Mouse (Mus musculus): Measurements from ENCODE around the gene Endou.

Endou gene

DNA sequence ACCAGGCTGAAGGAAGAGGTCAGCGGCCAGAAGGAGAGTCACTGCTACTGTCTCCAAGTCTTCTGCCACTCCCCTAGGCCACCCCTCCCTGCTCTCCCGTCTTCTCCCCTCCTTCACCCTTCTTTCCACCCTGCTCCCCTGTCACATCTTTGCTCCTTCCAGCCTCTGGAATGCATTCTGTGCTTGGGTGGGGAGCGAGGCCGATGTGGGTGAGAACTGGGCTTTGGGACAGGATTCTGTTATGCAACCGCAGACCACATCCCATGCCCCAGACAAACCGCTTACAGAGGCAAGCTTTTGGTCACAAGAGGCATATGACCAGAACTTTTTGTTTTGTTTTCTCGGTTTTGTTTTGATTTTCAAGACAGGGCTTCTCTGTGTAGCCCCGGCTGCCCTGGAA is 4.1 kb downstream of the Endou start:
- no peak for DNase-seq (ENCODE audit: low spot score)

DNA sequence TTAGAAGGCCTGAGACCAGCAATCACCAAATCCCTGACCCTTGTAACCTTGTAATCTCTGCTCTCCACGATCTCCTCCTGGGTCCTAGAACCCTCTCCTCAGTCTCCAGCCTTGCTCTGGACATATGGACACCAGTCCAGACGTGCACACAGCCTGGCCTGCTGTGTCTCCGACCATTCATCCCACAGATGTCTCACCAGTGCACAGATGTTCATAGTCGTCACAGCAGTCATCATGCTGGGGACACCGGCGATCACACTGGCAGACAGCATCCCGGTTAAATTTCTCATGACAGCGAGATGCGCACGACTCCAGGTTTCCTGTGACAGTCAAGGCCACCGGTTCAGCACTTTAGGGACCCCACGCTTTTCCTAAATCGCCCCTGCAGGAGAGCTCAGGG is 4.8 kb downstream of the Endou start:
- no peak for DNase-seq (ENCODE audit: low spot score)

DNA sequence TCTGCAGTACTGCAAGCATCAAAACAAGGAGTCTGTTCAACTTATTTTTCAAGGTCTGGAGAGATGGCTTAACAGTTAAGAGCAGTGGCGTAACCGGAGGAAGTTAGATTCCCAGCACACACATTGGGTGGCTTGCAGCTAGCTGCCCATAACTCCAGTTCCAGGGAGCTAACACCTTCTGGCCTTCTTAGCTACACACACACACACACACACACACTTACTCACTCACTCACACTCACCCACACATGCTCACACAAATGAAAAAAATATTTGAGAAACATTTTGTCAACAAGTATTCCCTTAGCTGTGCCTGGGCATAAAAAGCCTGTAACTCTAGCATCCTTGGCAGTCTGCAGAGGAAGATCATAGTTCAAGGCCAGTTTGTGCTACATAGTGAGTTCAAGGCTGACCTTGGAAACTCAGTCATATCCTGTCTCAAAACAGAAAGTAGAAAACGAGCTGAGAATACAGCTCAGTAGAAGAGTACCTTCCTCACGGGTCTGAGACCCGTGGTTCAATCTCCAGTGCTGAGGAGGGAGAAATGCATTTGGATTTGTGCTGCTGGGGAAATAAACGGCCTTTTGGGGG is 5.8 kb downstream of the Endou start:
- no peak for DNase-seq (ENCODE audit: low spot score)

DNA sequence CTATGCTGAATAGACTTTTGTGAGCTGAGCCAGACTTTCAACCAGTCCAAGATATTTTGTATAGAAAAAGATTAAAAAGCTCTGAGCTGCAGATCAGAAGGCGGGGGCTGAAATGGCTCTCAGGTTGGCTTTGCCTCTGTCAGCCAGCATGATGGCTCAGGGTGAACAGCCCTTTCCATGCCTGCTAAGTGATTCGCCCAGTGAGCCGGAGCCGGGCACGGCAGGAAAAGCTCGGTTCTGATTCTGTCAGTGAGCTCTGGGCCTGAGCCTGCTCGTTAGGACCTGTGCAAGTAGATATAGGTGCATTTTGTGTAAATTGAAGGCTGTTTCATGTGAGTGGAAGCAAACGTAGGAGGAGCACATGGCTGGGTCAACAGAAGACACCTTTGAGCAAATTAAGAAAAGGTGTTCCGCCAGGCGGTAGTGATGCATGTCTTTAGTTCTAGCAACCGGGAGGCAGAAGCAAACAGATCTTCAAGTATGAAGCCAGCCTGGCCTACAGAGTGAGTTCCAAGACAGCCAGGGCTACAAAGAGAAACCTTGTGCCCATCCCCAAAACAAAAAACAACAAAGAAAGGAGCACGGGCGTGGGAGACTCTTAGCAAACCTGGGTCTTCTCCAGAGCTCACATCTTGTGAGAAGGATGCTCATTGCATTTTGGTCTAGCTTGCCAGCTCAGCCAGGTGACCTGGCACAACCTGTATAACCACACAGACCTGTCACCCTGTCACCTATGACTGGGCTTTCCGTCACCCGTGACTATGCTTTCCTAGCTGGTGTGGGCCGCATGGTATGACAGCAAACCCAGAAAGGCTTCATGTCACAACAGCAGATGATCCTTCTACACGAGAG is 6.6 kb downstream of the Endou start:
- DNase-seq (ENCODE audit: low spot score): no peak

DNA sequence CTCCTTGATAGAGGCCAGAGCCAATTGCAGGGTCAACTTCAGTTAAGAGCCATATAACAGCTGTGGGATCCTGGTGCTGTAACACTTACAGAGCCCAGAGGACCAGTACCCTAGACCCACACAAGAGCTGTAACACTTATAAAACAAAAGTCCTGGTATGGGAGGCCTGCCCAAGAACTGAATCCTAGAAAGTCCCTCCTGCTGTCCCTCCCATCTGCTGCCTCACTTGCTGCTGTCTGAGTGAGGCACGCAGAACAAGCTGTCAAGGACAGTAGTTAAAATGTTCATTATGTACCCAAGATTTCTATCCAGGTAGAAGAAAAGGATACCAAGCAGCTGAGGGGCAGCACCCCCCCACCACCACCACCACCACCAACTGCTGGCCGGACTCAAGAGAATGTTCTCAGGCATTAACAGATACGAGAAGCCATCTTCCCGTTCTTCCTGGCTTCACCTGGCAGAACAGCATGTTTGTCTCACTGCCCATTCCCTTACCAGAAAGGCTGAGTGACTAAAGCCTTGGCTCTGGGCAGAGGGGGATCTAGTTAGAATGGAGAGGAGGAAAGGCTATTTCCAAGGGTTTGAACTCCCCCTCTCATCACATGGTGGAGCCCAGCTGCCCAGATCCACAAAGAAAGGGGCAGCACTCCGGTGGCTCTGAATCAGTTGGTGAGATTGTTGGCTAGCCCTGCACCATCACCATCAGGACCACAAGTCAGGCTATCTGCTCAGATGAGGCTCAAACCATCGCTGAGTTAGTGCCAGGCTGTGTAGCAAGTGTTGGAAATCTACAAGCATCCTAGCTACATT is 7.4 kb downstream of the Endou start:
- DNase-seq (ENCODE audit: low spot score): no peak

DNA sequence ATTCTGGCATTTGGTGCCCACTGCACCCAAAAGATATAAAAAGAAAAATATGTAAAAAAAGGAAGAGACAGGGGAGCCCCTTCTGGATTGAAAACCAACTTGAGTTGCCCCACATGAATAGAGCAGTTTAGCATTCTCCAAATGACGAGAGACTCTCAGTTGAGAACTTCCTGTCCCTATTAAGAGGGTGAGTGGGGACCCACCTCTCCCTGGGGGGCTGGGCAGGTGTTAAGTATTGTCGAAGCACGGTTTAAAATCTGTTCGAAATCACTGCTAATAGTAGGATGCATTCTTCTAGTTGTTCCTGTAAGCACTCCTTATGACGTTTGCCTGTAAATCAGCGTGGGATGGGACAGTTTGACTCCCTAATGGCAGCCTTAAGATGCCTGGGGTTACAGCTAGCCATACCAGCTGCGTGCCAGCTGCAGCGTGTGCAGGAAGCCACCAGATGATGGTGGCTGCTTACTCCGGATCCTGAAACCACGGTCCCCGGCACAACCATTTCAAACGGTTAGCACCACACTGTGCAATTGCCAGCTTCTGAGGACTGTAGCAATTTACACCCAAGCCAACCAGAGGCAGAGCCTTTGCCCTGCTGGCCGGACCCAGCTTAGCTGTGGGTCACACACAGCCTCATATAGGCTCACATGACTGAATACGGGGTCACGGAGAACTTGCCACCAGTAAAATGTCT is 10.0 kb downstream of the Endou start:
- no peak for DNase-seq (ENCODE audit: low spot score)

DNA sequence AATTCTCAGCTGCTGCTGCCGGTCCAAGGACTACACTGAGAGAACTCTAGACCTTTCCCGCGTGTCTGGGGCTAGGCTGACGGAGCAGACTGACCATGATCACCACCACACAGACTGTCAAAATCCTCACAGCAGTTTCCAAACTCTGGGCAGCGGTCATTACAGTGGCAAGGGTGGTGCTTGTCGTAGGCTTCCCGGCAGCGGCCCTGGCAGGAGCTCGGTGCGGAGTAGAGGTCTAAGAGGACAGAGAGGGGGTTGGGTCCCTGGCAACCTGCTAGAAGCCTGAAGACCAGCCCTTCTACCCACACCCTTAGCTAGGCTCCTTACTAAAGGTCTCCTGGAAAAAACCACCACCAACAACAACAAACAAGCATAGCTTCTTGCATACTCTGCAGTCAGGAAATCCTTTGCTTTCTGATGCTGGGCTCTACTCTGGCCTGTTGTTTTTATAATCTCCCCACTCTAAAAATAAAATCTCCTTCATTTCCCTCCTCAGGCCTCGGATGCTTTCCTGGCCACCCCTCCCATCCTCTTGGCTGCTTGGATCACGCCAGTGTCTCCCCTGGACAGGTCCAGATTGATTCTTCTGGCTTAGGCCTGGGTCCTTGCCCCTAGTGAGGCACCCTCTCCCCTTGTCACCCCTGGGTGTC is 11.0 kb downstream of the Endou start:
- DNase-seq (ENCODE audit: low spot score): no peak

DNA sequence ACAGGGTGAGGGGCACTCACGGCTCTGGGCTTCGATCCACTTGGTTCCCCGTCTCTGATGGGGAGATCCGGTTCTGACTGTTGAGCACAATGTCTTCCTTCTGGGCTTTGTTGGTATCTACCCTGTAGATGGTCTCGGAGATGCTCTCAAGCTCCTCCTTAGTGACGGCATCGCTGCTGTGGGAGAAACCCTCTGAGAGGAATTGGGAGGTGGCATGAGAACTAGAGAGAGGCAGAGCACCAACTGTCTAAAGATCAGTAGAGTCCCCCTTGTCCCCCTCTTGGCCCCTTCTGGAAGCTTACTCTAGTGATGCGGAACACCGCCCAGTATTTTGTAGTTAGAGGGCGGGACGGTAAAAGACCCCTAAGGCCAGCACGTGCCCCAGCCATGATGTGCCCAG is 11.6 kb downstream of the Endou start:
- DNase-seq (ENCODE audit: low spot score): no peak

DNA sequence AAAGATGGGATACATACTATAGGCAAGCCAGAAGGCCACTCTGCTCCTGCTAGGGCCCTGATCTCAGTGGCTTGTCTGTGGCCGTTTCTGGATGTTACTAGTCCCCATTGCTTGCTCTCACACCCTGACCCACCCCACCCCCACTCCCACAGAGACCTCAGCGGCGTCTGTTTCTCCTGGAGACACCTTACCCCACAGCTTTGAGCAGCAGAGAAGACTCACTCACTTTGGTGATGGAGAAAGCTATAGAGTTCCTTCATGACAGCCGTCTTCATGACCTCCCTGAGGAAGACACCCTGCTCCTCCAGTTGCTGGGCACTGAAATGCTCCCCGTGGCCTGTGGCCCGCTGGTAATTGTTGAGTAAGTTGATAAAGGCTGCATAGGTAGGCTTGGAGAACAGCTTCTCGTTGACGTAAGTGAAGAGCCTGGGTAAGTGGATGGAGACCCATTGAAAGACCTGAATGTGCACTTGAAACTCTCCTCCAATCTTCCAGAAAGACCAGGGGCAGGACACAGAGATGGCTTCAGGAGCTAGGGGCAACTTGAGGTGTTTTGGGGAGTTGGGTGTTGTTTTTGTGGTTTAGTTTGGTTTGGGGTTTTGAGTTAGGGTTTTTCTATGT is 12.5 kb downstream of the Endou start:
- no peak for DNase-seq (ENCODE audit: low spot score)

DNA sequence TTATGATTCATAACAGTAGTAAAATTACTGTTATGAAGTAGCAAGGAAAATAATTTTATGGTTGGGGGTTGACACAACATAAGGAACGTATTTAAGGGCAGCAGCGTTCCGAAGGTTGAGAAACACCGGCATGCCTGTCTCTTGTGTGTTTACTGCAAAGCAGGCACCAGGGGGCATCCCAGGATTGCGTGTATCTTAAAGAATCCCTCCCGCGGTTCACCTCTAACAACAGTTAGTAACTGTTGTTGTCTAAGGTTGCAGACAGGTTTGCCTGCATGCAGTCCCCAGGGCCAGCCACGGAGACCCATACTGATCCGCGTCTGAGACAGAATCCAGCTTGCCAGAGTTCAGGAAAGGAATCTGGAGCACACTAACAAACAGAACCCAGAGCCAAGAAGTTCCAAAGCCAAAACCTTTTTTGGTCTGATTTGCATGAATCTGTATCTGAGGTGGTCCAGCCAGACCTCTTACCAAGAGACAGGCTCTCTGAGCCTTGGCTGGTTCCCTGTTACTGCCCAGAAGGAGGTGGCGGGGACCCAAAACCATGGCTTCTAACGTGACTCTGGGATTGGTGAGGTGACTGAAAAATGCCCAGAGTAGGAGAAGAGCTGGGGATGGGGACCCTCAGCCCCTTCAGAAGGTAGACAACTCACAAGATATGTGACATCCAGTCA is 13.1 kb downstream of the Endou start:
- peak; percentile 47 for DNase-seq (ENCODE audit: low spot score)

DNA sequence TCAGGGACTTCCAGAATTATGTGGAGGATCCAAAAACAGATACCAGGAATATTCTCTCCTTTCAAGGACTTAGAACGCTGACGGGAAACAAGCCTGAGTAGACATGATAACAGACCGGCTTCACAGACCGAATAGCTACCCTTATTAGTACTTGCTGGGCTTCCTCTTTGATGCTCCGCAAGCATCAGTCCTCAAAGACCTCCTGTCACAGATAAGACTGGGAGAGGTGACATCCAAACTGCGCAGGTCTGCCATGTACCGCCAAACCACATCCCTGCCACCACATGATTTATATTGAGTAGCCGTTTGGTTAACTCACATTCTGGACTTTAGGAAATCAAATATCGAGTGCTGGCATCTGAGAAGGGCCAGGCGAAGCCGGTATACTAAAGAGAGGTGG is 14.4 kb downstream of the Endou start:
- no peak for DNase-seq (ENCODE audit: low spot score)

DNA sequence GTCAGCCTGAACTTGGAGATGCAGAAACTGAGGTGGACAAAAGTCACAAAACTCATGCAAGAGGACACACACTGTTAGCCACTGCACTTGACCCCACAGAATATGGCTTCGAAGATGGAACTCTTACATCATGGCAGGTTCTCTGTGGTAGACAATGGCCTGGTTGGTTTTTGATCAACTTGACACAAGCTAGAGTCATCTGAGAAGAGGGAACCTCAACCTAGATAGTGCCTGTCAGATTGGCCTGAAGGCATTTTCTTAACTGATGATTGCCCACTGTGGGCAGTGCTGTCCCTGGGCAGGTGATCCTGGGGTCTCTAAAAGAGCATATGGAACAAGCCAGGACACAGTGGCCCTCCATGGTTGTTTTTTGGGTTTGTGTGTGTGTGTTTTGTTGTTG is 15.4 kb downstream of the Endou start:
- DNase-seq (ENCODE audit: low spot score): no peak

DNA sequence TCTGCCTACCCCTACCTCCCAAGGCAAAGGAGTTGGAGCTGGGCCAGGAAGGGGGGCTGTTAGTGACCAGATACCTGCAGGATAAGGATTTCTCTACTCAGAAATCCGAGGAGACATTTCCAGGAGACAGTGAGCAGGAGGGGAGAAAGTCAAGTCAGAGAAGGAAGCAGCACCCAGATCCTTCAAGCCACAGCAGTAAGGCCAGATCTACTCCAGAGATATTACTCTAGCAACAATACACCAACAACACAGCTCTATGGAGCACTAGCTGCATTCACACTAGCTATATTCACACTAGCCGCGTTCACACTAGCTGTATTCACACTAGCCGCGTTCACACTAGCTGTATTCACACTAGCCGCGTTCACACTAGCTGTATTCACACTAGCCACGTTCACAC is 16.1 kb downstream of the Endou start:
- no peak for DNase-seq (ENCODE audit: low spot score)

DNA sequence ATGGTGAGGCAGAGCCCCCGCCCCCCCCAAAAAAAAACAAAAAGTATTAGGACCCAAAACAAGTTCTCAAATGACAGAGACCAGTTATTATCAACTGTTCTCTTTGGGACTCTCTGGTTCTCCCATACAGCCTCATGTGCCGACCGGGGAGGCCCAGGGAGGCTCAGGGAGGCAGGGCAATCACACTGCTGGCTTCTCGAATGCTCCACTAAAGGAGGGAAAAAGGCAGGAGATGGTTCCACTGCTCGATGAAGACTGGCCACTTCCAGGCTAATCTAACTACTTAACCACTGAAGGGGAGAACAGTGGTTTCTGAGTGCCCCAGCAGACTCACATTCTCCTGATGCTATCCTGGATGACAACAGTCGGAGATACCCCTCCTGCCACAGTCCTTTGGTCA is 18.6 kb downstream of the Endou start:
- DNase-seq (ENCODE audit: low spot score): no peak

DNA sequence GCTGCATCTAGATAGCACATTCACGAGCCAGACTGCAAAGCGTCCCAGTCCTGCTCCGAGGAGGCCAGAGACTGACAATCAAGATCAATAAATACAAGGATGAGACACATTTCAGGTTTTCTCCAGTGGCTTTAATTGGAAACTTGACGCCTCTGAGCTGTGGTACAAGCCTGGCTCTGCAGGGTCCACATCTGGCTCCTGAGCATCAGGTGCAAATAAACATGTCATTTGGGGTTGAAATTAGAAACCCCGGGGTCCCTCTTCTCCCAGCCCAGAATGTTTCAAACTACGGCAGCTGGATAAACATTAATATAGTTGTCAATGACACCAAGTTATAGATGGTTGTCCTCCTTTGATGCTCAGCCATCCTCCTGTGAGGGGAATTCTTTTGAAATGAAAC is 20.2 kb downstream of the Endou start:
- no peak for DNase-seq (ENCODE audit: low spot score)

DNA sequence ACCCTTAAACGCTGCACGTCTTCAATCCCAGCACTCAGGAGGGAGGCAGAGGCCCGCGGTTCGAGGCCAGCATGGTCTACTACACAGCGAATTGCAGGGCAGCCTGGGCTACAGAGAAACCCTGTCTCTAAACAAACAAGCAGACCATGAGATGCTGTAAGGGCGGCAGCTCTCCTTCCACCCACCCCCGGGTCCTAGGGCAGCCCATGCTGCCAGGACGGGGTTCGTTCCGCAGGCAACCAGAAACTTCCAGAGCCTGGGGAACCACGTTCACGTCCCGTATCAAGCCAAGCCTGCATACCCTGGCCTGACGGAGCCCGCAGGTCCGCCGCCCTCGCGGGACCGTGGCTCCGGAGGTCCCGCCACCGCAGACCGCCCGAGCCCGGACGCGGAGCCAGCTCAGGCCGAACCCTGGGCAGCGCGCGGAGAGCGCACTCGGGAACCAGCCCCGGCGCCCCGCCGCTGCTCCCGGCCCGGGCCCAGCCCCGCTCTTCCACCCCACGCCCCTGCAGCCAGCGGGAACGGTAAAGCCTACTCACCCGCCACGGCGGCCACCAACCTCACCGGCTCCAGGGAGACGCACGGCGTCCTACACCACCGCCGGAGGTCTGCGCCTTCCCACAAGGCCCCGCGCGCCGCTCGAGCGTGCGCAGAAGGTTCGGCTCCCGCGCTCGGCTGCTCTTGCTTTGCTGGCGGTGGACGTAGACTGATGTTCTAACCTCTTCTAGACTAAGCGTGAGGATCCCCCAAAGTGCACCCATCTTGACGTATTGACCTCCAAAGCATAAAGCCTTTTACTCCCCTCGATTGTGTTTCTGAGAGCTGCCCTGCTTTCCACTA is 25.7 kb downstream of the Endou start, which contains the start of gene Rpap3:
Gene Rpap3, minus strand, starts transcription at position 615 of the 840 bp plus-strand sequence.
- DNase-seq (ENCODE audit: low spot score): peak; percentile 79

DNA sequence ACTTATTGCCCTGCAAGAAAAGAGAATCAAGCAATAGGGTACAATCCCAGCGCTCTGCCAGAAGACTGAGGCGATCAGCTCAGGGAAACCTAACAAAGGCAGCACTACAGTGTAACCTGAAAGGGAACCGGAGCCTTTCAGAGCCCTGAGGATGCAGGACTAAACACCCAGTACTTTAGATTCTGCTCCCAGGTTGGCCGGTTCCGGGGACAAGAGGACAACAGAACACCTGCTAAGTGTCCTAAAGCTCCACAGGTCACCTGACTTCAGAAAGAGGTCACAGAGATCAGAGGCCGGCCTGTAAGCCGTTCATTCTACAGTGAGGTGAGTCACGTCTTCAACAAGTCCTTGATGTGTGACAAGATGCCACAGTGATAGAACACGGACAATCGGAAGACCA is 34.5 kb downstream of the Endou start:
- DNase-seq (ENCODE audit: low spot score): no peak

DNA sequence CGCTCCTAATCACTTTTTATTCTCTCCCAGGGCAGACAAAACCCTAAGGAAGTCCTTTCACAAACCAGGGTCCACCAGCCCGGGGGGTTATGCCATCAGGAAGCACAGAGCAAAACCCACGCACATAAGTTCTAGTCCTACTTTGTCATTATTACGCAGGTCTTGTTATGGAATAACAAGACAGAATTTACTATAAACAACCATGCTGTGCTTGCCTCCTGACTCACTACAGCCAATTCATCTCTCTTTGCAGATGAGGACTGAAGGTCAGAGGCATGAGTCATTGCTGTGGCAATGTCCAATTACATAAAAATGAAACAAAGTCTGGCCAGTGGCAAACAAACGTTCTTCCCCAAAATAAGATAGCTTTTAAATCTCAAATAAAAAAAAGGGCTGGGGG is 37.7 kb downstream of the Endou start:
- DNase-seq (ENCODE audit: low spot score): no peak

DNA sequence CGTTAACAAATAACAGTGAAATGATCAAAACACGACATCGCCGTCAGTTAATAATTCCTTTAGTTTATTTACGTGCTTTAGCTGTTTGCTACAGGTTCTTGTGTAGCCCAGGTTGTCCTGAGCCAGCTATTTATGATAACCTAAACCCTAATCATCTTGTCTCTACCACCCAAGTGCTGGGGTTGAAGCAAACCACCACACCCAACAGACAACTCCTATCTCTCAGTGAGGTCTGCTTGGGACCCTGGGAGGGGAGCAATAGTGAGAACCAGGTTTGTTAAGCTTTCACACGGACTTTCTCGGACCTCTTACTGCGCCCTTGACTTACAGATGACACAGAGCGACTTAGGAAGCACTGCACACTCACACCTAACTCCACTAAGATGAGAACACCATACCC is 47.0 kb downstream of the Endou start:
- DNase-seq (ENCODE audit: low spot score): no peak

DNA sequence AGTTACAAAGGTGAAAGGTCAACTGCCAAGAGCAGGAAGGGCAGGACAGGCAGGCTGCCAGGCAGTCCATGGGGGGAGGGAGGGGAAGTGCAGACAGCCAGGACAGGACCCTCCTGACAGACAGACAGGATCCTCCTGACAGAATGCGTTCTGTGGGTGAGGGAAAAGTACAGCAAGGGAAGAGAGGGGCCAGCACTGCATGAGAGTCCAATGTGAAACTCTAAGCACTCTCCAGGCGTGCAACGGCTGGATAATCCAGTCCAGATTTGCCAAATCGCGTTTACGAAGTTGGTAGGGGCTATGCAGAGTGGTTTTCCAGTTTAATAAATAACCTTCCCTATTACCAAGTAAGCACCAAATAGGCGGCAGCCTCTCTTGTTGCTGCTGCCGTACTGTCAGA is 49.1 kb downstream of the Endou start:
- no peak for DNase-seq (ENCODE audit: low spot score)
